Mouse (Mus musculus) cerebellum, adult 2 months (tissue): ENCODE data around the gene Tmcc3.

Experiments used
- CTCF ChIP-seq: fragments of 200-500 bp; IDR thresholded peaks from 2 replicates; pipeline ENCODE4 v1.5.1; 2011; ENCODE audit warnings: low read depth, mild to moderate bottlenecking, control low read depth, low read length, moderate library complexity, borderline replicate concordance; ENCODE audit not compliant: insufficient read depth
- POLR2A ChIP-seq: fragments of 200-500 bp; IDR thresholded peaks from 2 replicates; pipeline ENCODE4 v1.6.1; 2011; ENCODE audit warnings: low read length, control low read depth, borderline replicate concordance; ENCODE audit not compliant: insufficient read depth

DNA sequence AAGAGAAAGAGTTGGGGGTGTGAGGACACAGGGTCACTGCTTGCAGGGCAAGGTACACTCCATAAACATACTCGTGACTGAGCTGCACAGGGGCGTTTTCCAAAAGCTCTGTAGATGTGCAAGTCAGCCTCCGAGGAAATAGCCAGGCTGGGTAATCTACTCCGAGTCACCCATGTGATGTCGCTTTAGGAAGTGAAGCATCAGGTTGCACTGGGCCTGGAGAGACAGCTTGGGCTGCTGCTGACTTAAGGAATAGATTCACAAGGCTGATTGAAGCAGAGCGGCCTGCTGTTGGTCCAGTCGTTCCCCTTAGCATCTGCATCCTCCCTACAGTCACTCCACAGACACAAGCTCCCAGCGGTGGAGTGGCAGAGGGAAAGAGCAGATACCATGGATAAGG, 274.1 kb downstream of the Tmcc3 start:
- no peak for TF ChIP-seq CTCF
- no peak for TF ChIP-seq POLR2A
